Mouse (Mus musculus) adrenal gland, postnatal 25 days (tissue): ENCODE data around the gene Exoc3. TPM values are rescaled to one million over a fixed set of nuclear protein-coding genes. Genes with fewer than 3 reads are reported as not detected.

ENCODE experiments used
- DNase-seq: peaks from one replicate; pipeline ENCODE4 v3.0.0; 2021; ENCODE audit warnings: mixed read lengths
- long read RNA-seq: library from polyadenylated mRNA; stranded (forward); transcript quantifications from one replicate; pipeline ENCODE4 v2.0.0, GENCODE M21; 2021
- total RNA-seq: library from RNA; stranded (reverse); gene quantifications from 2 replicates; pipeline ENCODE4 v1.2.3, GENCODE M21; 2021

Gene Exoc3
- total RNA-seq: 47.9 and 67.9 TPM in 2 replicates
- long read RNA-seq, full-length matches to known transcripts: 81 of 117 reads
- long read RNA-seq, partial matches to known transcripts: 14 of 117 reads
- long read RNA-seq, other reads (novel, unspliced or antisense): 22 of 117 reads

DNA sequence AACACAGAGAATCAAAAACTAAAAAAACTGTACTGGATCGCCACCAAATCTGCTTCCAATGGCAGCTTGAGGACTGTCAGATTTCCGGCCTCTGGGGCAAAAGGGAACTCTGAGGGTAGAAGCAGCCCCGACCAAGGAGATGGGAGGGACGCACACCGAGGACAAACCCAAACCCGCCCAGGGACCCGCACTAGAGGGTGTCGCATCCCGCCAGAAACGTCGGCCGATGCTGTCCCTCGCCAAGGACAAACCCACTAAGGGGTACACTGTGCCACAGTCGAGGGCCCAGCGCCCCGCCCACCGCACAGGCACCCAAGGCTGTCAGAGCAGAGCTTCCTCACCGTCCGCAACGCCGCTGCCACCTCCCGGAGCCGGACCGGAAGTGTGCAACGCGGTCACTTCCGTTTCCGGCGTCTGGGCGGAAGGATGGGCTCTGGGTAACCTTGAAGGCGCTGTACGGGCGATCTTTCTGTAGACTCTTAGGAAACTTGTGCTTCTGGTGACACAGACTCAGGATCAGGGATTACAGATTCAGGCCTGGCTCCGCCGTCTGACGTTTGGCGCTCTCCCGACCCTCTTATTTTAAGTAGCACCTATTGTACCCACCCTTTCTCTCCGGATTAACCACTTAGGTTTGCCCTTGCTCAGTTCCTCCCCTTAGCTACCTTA is at the start of gene Exoc3:
Gene Exoc3, minus strand, starts transcription at position 416 of the 669 bp plus-strand sequence.
- DNase-seq: peak; percentile 92

DNA sequence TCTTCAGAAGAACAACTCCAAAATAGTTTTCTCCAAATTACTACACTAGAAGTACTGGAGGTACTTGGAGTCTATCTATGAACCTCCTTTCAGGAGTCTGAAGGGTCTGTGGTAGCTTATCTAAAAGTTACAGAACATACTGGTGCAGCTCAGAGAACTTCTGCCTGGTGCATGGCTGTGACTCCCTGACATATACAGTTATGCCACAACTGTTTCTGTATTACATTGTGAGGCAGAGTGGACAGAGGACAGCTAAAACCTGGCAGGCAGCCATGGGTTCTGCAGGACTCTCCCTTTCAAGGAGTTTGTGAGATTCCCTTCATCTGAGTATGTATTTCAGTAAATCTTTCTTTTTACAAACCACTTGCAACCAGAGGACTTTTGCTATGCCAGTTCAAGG is 38.0 kb upstream of the Exoc3 start:
- DNase-seq: peak; percentile 46

DNA sequence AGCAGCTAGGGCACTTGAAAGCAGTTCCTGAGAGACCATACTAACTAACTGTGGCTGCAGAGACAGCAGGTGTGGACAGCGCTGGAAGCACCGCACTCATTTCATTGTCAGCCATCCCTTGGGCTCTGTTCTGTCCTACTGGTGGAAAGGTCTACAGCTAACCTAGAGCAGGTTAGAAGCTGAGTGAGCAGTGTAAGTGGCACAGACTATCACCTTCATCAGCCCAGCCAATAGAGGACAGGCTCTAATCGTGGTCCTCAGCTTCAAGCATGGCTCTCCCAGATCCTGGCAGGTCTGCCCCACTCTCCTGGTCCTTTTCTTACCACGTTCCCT is 37.3 kb upstream of the Exoc3 start:
- DNase-seq: no peak

DNA sequence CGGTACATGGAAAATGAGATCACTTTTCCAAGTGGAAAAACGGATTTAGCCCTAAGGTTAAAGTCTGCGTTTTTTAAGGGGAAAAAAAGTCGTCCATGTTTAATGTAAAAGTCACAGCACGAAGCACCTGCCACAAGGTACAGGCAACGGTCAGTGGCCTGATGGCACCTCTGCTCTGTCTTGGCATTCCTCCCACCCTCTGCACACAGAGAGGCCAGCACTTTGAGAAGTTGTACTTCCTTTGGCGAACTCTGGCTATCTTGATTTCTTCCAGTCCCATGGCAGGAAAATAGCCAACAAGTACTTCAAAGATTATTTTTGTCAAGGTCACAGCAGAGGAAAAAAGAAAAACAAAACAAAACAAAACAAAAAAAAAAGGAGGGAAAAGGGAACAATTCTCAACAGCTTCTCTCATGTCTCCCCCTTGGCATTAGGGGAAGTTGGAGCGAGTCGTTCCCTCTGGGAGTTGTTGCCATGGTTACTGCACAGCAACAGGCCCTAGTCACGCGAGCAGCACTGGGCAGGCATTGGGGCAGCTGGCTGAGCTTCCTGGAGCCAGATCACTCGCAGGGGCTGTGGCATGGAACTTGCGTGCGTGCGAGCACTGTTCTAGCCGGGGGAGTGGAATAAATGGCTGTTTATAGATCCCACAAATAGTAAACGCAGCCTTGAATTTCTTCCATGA is 36.8 kb upstream of the Exoc3 start:
- DNase-seq: peak; percentile 72

DNA sequence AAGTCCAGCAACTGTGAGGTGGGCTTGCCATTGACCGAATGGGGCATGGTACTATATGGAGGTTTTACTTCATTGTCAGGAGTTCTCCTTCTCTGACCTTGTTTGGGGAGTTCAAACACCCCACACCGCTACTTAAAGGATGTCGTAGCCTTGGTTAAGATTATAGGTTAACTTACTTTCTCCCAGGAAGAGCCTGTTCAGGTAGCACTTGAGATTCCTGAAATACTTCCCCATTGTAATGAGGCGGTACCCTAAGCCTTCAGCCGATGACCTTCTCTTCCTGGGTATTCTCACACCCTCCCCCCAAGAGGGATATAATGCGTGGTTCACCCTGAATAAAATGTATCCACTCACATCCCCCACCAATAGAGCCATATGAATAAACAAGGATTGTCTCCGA is 29.0 kb upstream of the Exoc3 start:
- DNase-seq: no peak

DNA sequence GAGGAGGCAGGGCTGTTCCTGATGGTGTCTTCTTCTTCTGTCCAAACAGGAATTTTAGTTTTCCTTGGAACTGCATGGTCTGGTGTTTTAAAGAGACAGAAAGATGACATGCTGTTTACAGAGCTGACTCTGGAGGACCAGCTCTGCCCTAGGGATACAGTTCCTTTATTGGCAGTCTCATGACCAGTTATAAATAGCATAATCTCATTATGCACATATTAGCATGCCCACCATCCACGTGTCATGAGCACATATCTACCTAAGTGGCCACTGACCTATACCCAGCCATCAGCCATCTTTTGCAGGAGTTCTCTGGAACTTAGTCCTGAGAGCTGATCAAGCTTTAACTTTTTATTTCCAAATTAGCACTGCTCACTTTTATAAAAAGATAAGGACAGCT is 12.1 kb upstream of the Exoc3 start:
- no peak for DNase-seq

DNA sequence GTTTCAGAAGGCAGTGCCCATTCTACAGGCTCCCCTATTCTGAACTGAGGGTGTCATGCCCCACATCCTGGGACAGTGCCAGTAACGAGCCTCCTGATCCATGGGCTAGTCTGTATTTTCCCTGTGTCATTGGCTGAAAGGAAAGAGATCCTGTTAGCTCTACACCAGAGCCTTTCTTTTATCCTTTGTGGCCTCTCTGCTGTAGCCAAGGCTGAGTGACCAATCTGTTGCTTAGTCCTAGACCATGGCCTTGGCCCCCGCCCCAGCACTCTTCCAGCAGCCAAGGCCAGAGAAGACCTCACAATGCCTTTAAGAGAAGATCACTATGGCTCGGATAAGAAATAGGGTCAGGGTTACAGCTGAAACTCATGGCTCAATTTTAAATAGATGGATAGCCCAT is 9.9 kb upstream of the Exoc3 start:
- peak; percentile 55 for DNase-seq

DNA sequence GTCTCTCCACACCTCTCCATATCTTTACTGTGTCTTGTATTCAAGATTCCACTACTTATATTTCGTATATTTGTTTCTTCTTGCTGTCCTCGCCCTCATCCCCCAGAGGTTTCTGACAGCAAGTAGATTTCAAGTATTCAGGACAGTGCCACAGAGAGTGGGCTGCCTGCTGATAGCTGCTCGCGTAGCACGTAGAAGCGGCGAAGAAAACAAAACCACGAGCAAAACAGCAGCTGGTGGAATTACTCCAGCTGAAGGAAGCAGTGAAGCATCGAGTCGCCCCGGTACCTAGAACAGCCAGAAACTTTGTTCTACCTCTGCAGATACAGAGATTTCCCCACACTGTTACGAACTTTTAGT is 434 bp upstream of the Exoc3 start:
- peak; percentile 6 for DNase-seq

DNA sequence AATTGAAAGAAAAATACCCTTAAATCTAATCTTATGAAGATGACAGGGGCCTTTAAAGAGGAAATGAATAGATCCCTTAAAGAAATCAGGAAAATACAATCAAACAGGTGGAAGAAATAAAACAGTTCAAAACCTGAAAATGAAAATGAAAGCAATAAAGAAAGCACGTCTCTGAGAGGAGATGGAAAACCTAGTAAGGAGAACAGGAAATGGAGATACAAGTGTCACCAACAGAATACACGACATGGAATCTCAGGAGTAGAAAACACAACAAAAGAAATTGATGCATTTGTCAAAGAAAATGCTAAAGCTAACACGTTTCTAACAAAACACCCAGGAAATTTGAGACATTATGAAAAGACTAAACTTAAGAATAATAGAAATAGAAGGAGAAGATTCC is 12.1 kb downstream of the Exoc3 start:
- DNase-seq: no peak

DNA sequence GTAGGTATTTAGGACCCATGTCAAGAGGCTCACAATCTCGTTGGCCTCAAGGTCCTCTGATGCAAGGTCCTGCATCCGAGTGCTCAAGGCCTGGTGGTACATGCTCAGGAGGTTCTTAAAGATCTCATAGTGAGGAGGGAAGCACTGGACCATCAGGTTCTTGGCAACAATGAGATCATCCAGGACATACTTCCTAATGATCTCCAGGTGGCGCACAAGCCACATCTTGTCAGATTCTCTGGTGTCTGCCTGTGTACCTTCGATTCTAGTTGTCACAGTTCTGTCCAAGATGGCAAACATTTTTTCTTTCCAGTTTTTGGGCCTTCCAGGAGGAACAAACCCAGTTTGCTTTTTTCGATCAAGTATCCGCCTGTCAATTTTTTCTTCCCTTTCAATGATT is 15.9 kb downstream of the Exoc3 start:
- DNase-seq: no peak

DNA sequence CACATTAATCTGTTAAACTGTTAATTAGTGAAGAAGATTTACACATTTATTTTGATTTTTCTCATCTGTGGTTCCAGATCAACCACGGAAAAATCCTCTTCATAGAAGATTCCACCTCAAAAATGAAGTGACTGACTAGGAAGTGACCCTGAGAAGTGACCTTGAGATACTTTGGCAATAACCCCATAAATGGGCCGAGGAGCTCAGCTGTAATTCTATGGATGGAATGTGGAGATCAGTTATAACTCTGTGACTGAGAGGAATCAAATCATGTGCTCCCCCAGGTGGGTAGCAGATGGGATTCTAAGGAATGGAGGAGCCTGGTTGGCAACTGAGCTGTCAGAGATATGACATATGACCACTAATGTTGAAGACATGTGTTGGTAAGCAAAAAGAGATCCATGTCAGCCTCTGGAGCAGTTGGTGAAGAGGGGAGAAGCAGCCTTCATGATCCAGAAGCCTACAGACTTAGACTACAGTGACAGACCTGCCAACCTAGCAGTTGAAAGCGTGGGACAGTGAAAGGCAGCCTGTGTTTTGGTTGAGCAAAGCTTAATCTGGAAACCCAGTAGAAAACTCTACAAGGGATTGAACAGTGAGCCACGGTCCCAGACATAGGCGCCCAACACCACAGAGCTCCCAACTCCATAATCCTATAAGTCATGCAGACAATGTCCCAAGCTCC is 25.4 kb downstream of the Exoc3 start:
- DNase-seq: no peak

DNA sequence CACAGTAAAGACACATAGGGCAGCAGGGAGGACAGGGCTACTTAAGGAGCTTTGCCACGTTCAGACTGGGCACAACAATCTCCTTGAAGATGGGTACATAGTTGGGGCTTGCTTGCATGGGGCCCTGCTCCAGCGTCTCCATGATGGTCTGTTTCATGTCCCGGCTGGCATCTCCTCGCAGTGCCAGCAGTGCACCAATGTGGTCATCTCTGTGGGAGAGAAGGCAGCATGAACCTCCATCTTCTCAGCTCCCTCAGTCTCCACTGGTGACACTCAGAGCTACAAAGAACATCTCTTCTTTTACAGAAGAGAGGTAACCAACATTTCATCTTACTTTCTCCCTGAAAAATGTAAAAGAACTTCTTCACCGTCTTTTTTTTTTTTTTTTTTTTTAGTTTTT is 36.5 kb downstream of the Exoc3 start:
- no peak for DNase-seq

DNA sequence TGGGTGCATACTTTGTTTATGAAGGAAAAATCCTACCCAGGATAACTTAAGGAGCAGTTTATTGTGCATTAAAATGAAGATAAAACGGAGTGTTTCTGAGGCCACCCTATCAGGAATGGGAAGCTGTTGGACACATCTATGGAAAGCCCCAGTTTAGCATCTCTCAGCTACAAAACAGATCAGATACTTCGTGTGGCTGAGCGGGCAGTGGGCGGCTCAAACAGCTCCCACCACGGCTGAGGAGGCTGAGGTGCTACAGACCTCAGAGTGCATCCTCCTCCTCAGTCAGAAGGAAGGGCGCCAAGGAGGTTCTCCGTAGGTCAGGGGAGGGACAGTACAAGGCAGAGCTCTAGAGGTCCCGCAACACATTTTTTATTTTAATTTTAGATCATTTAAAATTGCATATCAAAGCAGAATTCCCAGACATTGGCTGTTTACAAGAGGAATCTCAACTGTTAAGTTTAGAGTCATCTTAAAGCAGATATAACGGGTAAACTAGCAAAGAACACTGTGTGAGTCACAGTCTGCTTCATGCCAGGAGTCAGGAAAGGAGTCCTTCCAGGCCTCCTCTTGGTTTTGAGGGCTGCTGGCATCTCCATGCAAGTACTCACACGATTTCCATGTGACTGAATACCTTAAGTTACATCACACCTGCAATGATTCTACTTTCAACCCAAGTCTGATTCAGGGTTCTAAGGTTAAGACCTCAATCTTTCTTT is 38.9 kb downstream of the Exoc3 start:
- no peak for DNase-seq

DNA sequence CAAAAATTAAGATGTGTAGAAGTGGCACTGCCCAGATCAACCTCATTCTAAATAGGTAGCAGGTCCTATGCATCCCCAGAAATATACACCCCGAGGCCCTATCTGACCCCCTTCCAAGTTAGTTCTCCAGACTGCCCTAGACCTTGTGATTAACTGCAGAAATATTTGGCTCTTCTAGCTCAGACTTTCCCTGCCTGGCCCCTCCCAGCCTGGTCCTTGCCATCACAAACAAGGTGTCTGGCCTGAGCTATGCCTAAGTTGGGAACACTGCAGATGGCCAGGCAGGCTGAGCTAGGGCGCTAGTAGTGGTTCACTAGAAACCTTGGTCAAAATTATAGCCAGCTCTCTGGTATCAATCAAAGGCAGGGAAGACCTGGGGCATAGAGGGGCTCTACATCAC is 41.0 kb downstream of the Exoc3 start:
- DNase-seq: no peak

DNA sequence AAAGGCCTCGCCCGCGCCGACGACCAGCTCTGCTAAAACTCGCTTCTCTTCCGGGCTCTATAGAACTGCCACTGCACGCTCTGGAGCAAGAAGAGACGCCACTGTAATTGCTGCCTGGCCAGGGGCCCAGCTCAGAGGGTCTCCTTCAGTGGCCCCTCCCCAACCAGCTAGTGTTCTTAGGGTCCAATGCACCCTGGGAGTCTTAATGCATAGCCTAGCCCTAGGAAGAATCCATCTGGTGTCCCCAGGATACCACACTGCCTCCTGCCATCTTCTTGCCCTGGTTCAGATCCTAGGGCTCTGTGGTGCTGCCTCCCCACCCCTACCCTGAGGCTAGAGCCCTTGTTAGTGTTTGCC is 41.5 kb downstream of the Exoc3 start:
- no peak for DNase-seq

DNA sequence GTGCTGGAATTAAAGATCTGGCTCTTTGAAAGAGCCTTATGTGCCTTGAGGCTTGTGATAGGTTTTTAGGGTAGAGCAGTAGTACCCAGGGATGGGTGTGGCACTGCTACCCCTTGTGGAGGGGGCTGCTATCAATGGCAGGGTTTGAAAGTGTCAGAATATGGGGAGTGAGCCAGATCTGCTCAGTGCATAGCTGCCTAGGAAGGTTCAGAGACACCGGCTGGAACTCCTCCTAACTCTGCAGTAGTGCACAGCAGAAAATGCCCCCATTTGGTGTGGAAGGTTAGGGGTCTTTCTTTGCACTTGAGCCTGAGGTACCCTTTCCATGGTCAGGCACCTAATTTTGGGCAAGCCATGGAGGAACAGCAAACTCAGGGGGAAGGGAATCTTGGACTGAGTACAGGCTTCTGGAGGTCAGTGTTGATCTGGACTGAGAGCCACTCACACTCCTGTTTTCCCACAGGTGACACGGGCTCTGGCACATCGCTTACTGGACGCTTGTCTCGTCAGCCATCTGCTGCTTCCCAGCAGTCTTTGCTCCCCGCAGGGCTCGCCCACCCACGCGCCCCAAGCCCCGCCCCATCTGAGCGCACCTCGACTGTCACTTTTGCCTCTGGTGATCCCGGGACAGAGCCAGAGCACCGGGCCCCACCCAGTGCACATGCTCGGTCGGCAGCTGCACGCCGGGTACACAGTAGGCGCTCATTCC is 42.0 kb downstream of the Exoc3 start:
- DNase-seq: peak; percentile 65

DNA sequence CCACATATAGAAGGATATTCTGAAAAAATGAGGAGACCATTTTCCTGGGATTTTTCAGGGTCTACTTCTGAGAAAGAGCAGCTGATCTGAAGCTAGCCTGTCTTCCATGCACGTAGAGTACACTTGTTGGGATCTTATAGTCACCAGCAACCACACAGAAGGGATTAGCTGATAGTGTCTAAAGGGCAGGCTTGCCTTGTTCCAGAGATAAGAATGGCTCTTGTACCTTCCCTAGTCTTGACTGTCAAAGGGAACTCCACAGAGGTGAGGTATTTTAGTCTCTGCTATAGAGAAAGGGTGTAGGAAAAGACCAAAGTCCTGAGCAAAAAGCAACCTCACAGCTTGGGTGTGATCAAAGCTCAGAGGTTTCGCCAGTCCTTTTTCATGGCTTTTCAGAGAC is 61.2 kb downstream of the Exoc3 start:
- DNase-seq: no peak

DNA sequence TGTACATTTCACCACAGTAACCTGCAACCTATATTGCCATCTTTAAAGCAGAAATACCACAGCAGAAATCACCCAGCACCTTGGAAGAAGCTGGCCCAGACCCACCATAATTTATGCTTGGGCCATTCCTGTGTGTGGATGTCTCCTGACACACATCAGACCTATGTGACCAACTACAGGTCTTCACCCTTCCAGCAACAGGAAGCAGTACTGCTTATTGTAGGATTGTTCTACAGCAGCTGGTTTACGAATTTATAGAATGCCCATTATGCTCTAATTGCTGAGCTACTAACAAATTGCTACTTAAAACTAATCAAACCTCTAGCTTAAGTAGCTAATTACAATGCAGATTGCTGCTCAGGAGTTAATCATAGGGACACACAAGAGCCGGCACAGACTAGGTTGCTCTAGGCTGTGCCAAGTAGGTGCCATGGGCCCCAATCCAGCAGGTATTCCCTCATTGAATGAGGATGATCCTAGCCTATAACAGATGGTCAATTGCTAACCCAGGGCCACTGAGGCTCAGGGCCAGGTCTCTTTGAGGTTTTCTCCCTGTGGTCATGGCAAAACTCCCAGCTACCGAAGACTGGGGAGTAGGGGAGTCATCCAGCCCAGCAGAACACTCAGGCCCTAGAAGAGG is 62.4 kb downstream of the Exoc3 start:
- DNase-seq: no peak

DNA sequence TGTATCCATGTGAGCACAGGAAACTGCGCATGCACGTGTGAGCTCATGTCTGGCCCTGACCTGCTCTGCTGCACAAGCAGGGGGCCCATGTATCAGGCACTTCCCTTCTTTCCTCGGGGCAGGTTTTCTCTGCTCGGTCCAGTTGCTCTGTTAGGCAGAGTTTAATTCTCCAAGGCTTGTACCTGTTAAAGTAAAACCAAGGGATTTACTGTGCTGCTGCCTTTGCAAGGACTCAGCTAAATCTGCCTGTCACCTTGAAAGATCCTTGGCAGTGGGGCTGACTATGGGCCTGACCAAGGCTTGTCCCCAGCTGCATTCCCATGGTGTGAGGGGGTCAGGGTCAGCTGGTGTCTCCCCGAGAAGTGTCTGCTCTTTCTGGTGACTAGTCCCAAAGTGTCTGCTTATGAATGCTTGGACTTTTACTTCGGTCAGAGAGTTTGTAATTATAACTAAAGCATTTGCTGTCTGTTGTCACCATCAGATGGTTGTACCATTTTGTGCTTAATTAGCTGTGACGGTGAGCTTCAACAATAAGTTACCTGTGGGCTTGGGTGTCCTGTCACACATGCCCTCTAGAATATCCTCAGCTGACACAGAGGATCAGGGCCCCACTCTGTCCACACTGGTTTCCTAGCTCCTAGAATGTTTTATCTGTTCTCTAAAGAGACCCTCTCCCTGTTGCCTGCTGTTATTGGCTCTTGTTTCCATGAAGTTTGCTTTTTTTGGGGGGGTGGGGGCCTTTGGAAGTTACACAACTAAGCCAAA is 64.2 kb downstream of the Exoc3 start:
- no peak for DNase-seq

DNA sequence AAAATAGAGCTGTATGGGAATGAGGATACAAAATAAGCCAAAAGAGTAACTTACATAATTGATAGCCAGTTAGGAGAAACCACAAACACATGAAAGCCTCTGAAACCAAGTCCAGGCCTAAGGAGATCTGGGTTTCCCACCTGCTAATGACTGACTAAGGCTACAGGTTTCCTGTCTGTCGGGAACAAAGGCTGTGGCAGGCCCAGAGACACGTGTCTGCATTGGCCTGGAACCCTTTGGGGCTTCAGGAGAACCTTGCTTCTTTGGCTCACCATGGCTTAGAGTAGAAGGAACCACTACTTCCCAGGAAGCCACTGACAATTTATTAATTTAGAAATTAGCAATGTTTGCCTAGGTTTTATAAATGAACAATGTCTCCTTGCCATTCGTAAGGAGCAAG is 65.2 kb downstream of the Exoc3 start:
- DNase-seq: no peak

DNA sequence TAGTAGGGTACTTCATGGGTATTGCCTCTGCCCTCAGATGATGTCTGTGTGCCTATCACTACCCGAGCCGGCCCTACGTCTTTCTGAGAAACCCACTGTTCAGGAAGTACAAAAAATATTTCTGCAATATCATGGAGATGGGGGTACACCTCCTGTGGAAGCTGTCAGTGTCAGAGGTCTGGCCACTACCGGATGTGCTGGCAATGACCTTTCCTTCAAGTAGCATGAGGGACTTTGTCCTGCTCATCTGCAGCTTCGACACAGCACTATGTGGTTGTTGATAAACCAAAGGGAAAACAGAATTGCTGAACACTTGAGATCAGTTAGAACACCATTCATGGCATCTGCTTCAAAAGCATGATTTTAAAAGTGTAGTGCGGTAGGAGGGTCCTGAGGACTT is 67.7 kb downstream of the Exoc3 start:
- DNase-seq: no peak
